Mouse (Mus musculus) CH12.LX (cell line): Measurements from ENCODE around the gene Dnah5.

Experiments used
- CTCF ChIP-seq, 2 experiments: IDR thresholded peaks in 1 of 2; conservative IDR thresholded peaks in 1 of 2; 2 replicates each; pipeline ENCODE4 v1.5.1; 2011 to 2012; ENCODE audit warnings: low read depth in 2 of 2, low read length in 2 of 2, improper control_type of control experiment in 1 of 2, inconsistent platforms in 1 of 2, mild to moderate bottlenecking in 1 of 2, moderate library complexity in 1 of 2
- ETS1 ChIP-seq: conservative IDR thresholded peaks from 2 replicates; pipeline ENCODE4 v1.6.1; 2012; ENCODE audit warnings: low read depth, mild to moderate bottlenecking, inconsistent platforms, low read length, improper control_type of control experiment, moderate library complexity
- JUN ChIP-seq: IDR thresholded peaks from 2 replicates; pipeline ENCODE4 v1.6.1; 2011; ENCODE audit warnings: low read depth, mild to moderate bottlenecking, low read length, improper control_type of control experiment, moderate library complexity; ENCODE audit not compliant: insufficient read depth
- JUND ChIP-seq: conservative IDR thresholded peaks from 2 replicates; pipeline ENCODE4 v1.6.1; 2011; ENCODE audit warnings: low read depth, low read length, improper control_type of control experiment
- MAX ChIP-seq: IDR thresholded peaks from 2 replicates; pipeline ENCODE4 v1.6.1; 2011; ENCODE audit warnings: low read length, improper control_type of control experiment
- MYC ChIP-seq: IDR thresholded peaks from 2 replicates; pipeline ENCODE4 v1.6.1; 2011; ENCODE audit warnings: low read depth, mild to moderate bottlenecking, improper control_type of control experiment, low read length

DNA sequence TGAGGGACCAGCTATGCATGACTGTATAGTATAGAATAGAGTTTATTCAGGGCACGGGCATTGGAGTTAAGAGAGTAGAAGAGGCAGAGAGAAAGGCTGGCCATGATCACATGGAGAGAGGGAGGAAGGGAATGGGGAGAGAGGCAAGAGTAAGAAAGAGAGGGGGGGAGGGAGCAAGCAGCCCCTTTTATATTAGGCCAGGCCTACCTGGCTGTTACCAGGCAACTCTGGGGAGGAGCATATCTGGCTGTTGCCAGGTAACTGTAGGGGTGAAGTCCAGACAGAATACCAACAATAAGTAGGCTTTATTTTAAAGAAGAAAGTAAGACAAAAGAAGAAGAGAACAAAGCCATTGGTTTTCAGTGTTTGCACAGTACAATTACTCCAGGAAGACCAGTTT is 194.9 kb downstream of the Dnah5 start:
- TF ChIP-seq JUN: no peak
- no peak for TF ChIP-seq MAX
- TF ChIP-seq CTCF (conservative IDR thresholded peaks at IDR 0.05 in 1 of 2, IDR thresholded peaks at IDR 0.05 in 1 of 2; ENCODE audit: low read depth in 2 of 2, low read length in 2 of 2): no peak
- no peak for TF ChIP-seq JUND
- TF ChIP-seq ETS1: no peak
- no peak for TF ChIP-seq MYC
